Mouse (Mus musculus) effector memory CD4-positive, alpha-beta T cell, adult 7 months (primary cell): Measurements from ENCODE around the gene Olfr952. TPM values are rescaled to one million over a fixed set of nuclear protein-coding genes. Genes with fewer than 3 reads are reported as not detected.

ENCODE experiments used
- polyA plus RNA-seq: library from polyadenylated mRNA; unstranded; fragments of 100-300 nt; shearing (Covaris generic); gene quantifications from one replicate; pipeline ENCODE4 v1.2.1, GENCODE M21; 2017

The Olfr952 gene
- not detected for polyA plus RNA-seq

GRCm38 (mm10) chr9:39427048-39427447, at the start of gene Olfr952:
TSS of gene Olfr952 (minus strand) at chr9:39427148.

DNA sequence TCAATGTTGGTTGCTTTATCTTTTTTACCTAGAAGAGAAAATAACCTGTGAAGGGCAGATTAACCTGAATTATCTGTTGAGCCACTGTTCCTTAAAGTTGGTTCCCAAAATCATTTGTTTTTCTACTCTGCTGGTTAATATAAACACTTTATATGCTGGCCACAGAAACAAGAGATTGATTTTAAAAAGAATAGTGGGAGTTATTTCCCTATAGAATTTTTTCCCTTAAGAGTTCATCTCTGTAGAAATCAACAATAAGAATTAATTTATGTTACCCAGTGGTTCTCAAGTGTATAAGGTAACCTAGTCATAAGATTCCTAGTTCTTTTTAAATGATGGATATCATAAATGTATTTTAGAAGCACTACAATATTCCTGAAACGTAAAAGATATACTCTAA, 44.9 kb upstream of the Olfr952 start, which contains the start of gene Olfr955:
Olfr955 (minus strand) TSS at position 101 of the 400 bp plus-strand sequence.

DNA sequence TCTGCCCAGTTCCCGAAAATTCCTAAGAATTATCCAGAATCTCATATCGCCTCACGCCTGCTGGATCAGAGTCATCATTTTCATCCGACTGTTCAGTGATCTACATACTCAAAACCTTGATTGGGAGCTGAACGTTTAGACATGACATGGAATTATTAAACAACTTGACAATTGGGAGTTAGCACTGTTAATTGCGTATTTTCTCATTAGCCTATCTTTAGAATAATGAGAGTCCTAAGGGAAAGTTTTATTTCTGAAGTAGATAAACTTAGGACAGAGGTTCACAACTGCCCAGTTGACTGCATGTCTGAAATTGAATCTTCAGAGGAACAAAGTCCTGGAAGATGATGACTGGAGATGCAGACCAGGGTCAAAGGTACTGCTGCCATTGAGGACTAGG, 29.5 kb upstream of the Olfr952 start, which contains the start of gene Olfr954:
Olfr954 (plus strand) TSS at position 301 of the 400 bp plus-strand sequence.

DNA sequence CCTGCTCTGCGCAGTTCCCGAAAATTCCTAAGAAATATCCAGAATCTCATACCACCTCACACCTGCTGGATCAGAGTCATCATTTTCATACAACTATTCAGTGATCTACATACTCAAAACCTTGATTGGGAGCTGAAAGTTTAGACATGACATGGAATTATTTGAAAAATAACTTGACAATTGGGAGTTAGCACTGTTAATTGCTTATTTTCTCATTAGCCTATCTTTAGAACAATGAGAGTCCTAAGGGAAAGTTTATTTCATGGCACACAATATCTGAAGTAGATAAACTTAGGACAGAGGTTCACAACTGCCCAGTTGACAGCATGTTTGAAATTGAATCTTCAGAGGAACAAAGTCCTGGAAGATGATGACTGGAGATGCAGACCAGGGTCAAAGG, 39.8 kb downstream of the Olfr952 start, which contains the start of gene Olfr951:
Olfr951 (plus strand) TSS at position 301 of the 400 bp plus-strand sequence.

Other genes starting within 250 kb of the Olfr952 start
- 0.41 TPM for gene Olfr944, start 225.2 kb downstream of the Olfr952 start, polyA plus RNA-seq
- gene Olfr1537, start 177.2 kb downstream of the Olfr952 start, polyA plus RNA-seq = not detected
- gene Olfr945, start 150.3 kb downstream of the Olfr952 start, polyA plus RNA-seq = not detected
- gene Olfr948, start 101.1 kb downstream of the Olfr952 start, polyA plus RNA-seq = 0.24 TPM
- not detected for gene Olfr951, start 39.7 kb downstream of the Olfr952 start, polyA plus RNA-seq
- not detected for gene Olfr954, start 29.6 kb upstream of the Olfr952 start, polyA plus RNA-seq
- gene Olfr955, start 44.8 kb upstream of the Olfr952 start, polyA plus RNA-seq = not detected
- gene Olfr44, start 66.8 kb upstream of the Olfr952 start, polyA plus RNA-seq = not detected
- not detected for gene Olfr957, start 88.7 kb upstream of the Olfr952 start, polyA plus RNA-seq
- 0.27 TPM for gene Olfr958, start 126.9 kb upstream of the Olfr952 start, polyA plus RNA-seq
- gene Olfr959, start 148.4 kb upstream of the Olfr952 start, polyA plus RNA-seq = not detected
- 0.41 TPM for gene AW551984, start 177.3 kb upstream of the Olfr952 start, polyA plus RNA-seq
- 0.22 TPM for gene Olfr148, start 183.5 kb upstream of the Olfr952 start, polyA plus RNA-seq
- gene Olfr960, start 194.2 kb upstream of the Olfr952 start, polyA plus RNA-seq = not detected
- 0.51 TPM for gene Olfr961, start 217.9 kb upstream of the Olfr952 start, polyA plus RNA-seq
- gene Olfr963, start 240.1 kb upstream of the Olfr952 start, polyA plus RNA-seq = not detected